Mouse (Mus musculus) CH12.LX (cell line): Measurements from ENCODE around the gene Lepr.

Source experiments
- NELFE ChIP-seq: IDR thresholded peaks from 2 replicates; pipeline ENCODE4 v1.6.1; 2011; ENCODE audit warnings: low read depth, low read length, improper control_type of control experiment
- UBTF ChIP-seq: IDR thresholded peaks from 2 replicates; pipeline ENCODE4 v1.6.1; 2012; ENCODE audit warnings: low read depth, mild to moderate bottlenecking, inconsistent platforms, low read length, improper control_type of control experiment, moderate library complexity

DNA sequence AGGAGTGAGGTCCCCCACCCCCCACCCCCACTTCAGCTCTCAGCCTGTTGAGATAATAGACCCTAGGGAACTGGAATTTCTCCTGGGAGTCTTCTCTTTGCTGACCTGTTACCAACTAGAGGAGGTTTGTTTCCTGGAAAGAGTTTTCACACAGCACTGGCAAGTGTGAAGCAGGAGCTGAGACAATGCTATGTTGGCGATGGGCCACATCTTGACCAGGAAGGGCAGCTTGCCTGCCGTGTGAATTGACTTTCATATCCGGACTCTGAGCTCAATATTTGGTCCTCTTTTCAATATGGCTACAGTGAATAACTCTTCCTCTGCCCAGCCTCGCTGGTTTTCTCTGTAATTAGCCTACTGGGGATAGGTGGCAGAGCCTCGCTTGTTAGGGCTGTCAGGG lies 48.0 kb upstream of the Lepr start:
- TF ChIP-seq UBTF (no peak), NELFE (no peak)
